Mouse (Mus musculus) CH12.LX (cell line): Measurements from ENCODE around the gene Hpcal4.

Experiments
- CTCF ChIP-seq, 2 experiments: IDR thresholded peaks in 1 of 2; conservative IDR thresholded peaks in 1 of 2; 2 replicates each; pipeline ENCODE4 v1.5.1; 2011 to 2012; ENCODE audit warnings: low read depth in 2 of 2, low read length in 2 of 2, improper control_type of control experiment in 1 of 2, inconsistent platforms in 1 of 2, mild to moderate bottlenecking in 1 of 2, moderate library complexity in 1 of 2
- EP300 ChIP-seq: IDR thresholded peaks from 2 replicates; pipeline ENCODE4 v1.6.1; 2011; ENCODE audit warnings: low read length, improper control_type of control experiment
- MAZ ChIP-seq: IDR thresholded peaks from 2 replicates; pipeline ENCODE4 v1.6.1; 2012; ENCODE audit warnings: low read depth, mild to moderate bottlenecking, inconsistent platforms, low read length, improper control_type of control experiment, moderate library complexity
- NELFE ChIP-seq: IDR thresholded peaks from 2 replicates; pipeline ENCODE4 v1.6.1; 2011; ENCODE audit warnings: low read depth, low read length, improper control_type of control experiment
- POLR2A ChIP-seq: IDR thresholded peaks from 2 replicates; pipeline ENCODE4 v1.6.1; 2011; ENCODE audit warnings: low read depth, mild to moderate bottlenecking, improper control_type of control experiment, low read length
- USF1 ChIP-seq: IDR thresholded peaks from 2 replicates; pipeline ENCODE4 v1.6.1; 2014; ENCODE audit warnings: low read depth, mild to moderate bottlenecking, inconsistent platforms, low read length, improper control_type of control experiment

- TF ChIP-seq EP300 (no peak), NELFE (no peak), CTCF (conservative IDR thresholded peaks at IDR 0.05 in 1 of 2, IDR thresholded peaks at IDR 0.05 in 1 of 2; ENCODE audit: low read depth in 2 of 2, low read length in 2 of 2) (no peak), POLR2A (no peak), USF1 (no peak), MAZ (no peak)
Measured at GRCm38 (mm10) chr4:123182328-123183238, at the start of gene Hpcal4.
